Mouse (Mus musculus): ENCODE measurements at regions not wholly inside any gene's neighbourhood (a gene's known extent, or its start where the extent isn't known, plus 50 kb on each side); places are given as distances from the start of the nearest gene placed in this dataset.

- DNase-seq (ENCODE audit: low read depth, low spot score) = no peak
Observed at GRCm38 (mm10) chr12:31172451-31173318, 67.9 kb upstream of the Gm6993 start.

- DNase-seq (ENCODE audit: low read depth, low spot score) = no peak
Observed at GRCm38 (mm10) chr12:31173512-31173911, 67.1 kb upstream of the Gm6993 start.

GRCm38 (mm10) chr12:31179536-31179935 lies 61.0 kb upstream of the Gm6993 start:
- DNase-seq (ENCODE audit: low read depth, low spot score) = no peak

- DNase-seq (ENCODE audit: low read depth, low spot score) = no peak
Observed at GRCm38 (mm10) chr12:31183632-31184031, 56.9 kb upstream of the Gm6993 start.

- DNase-seq (ENCODE audit: low read depth, low spot score) = no peak
Observed at GRCm38 (mm10) chr12:31184217-31184975, 56.2 kb upstream of the Gm6993 start.

GRCm38 (mm10) chr12:31185177-31185932 lies 55.2 kb upstream of the Gm6993 start:
- no peak for DNase-seq (ENCODE audit: low read depth, low spot score)

- peak; percentile 33 for DNase-seq (ENCODE audit: low read depth, low spot score)
Observed at GRCm38 (mm10) chr12:31185933-31186845, 54.4 kb upstream of the Gm6993 start.

GRCm38 (mm10) chr12:31188011-31188576 lies 52.5 kb upstream of the Gm6993 start:
- no peak for DNase-seq (ENCODE audit: low read depth, low spot score)

GRCm38 (mm10) chr12:31190265-31190664 lies 50.3 kb upstream of the Gm6993 start:
- no peak for DNase-seq (ENCODE audit: low read depth, low spot score)
